Mouse (Mus musculus) thymus, postnatal 10 days (tissue): ENCODE measurements around the gene Il12rb1.

ENCODE experiments used
- DNase-seq, 2 experiments: peaks; one replicate each; pipeline ENCODE4 v3.0.0; 2021; ENCODE audit warnings: low spot score in 2 of 2

Il12rb1 gene

GRCm38 (mm10) chr8:70827796-70828195 is 19.5 kb downstream of the Il12rb1 start:
- no peak for DNase-seq

GRCm38 (mm10) chr8:70831517-70831916 is 23.3 kb downstream of the Il12rb1 start:
- no peak for DNase-seq

GRCm38 (mm10) chr8:70832371-70832770 is 24.1 kb downstream of the Il12rb1 start:
- DNase-seq: no peak

- DNase-seq: peak; percentile 23 to 49
These were observed 24.8 kb downstream of the Il12rb1 start for GRCm38 (mm10) chr8:70833018-70833482.

- DNase-seq: no peak
These were observed 25.3 kb downstream of the Il12rb1 start for GRCm38 (mm10) chr8:70833520-70833919.

- DNase-seq: no peak
These were observed 25.8 kb downstream of the Il12rb1 start for GRCm38 (mm10) chr8:70834071-70834470.

- no peak for DNase-seq
These were observed 28.4 kb downstream of the Il12rb1 start for GRCm38 (mm10) chr8:70836666-70837065.

- peak in 1 of 2 experiments; percentile 51 for DNase-seq
These were observed 30.6 kb downstream of the Il12rb1 start for GRCm38 (mm10) chr8:70838654-70839407.

- DNase-seq: peak; percentile 98 to 100
These were observed 31.4 kb downstream of the Il12rb1 start, which contains the start of gene Arrdc2 for GRCm38 (mm10) chr8:70839408-70840351. TSS of gene Arrdc2 (minus strand) at chr8:70839720.

GRCm38 (mm10) chr8:70840590-70840989 is 32.3 kb downstream of the Il12rb1 start:
- no peak for DNase-seq

GRCm38 (mm10) chr8:70841147-70842072 is 33.2 kb downstream of the Il12rb1 start:
- DNase-seq: peak; percentile 81 to 92

GRCm38 (mm10) chr8:70842484-70842883 is 34.2 kb downstream of the Il12rb1 start:
- no peak for DNase-seq

GRCm38 (mm10) chr8:70843214-70843773 is 35.0 kb downstream of the Il12rb1 start:
- DNase-seq: no peak

GRCm38 (mm10) chr8:70843941-70844340 is 35.7 kb downstream of the Il12rb1 start:
- no peak for DNase-seq

GRCm38 (mm10) chr8:70844523-70844922 is 36.3 kb downstream of the Il12rb1 start:
- peak; percentile 74 to 94 for DNase-seq

GRCm38 (mm10) chr8:70845108-70845507 is 36.9 kb downstream of the Il12rb1 start:
- no peak for DNase-seq

- DNase-seq: peak in 1 of 2 experiments; percentile 62
These were observed 38.3 kb downstream of the Il12rb1 start for GRCm38 (mm10) chr8:70846371-70847154.

GRCm38 (mm10) chr8:70849333-70849990 is 41.2 kb downstream of the Il12rb1 start:
- DNase-seq: no peak

GRCm38 (mm10) chr8:70850132-70850845 is 42.0 kb downstream of the Il12rb1 start:
- DNase-seq: no peak
